Mouse (Mus musculus): ENCODE data around the gene Kcnh8.

DNA sequence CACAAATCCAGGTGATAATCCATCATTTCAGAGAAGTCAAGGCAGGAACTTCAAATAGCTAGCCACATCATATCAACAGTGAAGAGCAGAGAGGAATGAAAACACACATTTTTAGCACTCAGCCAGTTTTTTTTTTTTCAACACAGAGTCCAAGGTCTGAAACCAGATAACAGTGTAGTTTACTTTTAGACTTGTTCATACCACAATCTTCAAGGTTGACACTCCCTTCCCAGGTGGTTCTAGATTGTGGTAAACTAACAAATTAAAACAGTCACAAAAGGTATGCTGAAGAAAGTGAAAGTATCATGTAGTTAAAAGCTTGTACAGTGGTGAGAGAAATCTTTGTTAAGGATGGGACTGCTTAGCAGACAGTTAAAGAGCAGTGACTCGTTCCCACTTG lies 216.5 kb downstream of the Kcnh8 start:
- TF ChIP-seq CTCF (IDR thresholded peaks at IDR 0.05; ENCODE audit: insufficient read depth, low read depth, low read length) = no peak
- no peak for TF ChIP-seq POLR2A (IDR thresholded peaks at IDR 0.05; ENCODE audit: insufficient read depth, low read depth, low read length)

Measured in olfactory bulb, adult 2 months (tissue).